Mouse (Mus musculus): ENCODE measurements around the gene Saxo1.

Gene Saxo1

DNA sequence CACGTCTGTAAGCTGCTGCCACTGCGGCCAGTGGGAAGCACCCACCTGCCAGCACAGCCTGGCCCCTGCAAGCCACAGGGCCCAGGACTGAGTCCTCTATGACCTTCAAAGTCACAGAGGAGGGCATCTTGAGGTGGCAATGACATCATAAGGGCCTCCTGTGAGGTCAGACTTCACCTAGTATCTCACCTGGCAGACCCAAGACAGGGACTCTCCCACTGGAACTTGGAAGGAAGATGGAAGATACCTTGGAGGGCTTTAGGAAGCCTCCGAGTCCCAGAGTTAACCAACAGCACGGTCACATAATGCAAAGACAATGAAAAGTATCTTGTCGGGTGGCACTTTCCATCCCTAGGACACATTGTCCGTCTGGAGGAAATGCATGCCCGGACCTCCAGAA lies at the start of gene Saxo1:
TSS of gene Saxo1 (minus strand) at position 101 of the 400 bp plus-strand sequence.
- DNase-seq (ENCODE audit: low read depth, low spot score) = no peak

GRCm38 (mm10) chr4:86591304-86591703 lies 33.2 kb upstream of the Saxo1 start:
- DNase-seq (ENCODE audit: low read depth, low spot score) = no peak

GRCm38 (mm10) chr4:86588236-86588635 lies 30.1 kb upstream of the Saxo1 start:
- no peak for DNase-seq (ENCODE audit: low read depth, low spot score)

GRCm38 (mm10) chr4:86580591-86580990 lies 22.5 kb upstream of the Saxo1 start:
- no peak for DNase-seq (ENCODE audit: low read depth, low spot score)

- no peak for DNase-seq (ENCODE audit: low read depth, low spot score)
Measured at GRCm38 (mm10) chr4:86580056-86580455, 21.9 kb upstream of the Saxo1 start.

GRCm38 (mm10) chr4:86576630-86577225 lies 18.6 kb upstream of the Saxo1 start:
- DNase-seq (ENCODE audit: low read depth, low spot score) = no peak

DNA sequence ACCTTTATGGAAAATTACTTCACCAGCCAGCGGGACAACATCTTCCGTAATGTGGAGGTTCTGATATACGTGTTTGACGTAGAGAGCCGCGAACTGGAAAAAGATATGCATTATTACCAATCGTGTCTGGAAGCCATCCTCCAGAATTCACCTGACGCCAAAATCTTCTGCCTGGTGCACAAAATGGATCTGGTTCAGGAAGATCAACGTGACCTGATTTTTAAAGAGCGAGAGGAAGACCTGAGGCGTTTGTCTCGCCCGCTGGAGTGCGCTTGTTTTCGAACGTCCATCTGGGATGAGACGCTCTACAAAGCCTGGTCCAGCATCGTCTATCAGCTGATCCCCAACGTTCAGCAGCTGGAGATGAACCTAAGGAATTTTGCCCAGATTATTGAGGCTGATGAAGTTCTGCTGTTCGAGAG lies 18.0 kb upstream of the Saxo1 start:
- peak; percentile 28 for DNase-seq (ENCODE audit: low read depth, low spot score)

GRCm38 (mm10) chr4:86575283-86575983 lies 17.3 kb upstream of the Saxo1 start, which contains the start of gene Rraga:
Gene Rraga (plus strand): TSS chr4:86575668.
- DNase-seq (ENCODE audit: low read depth, low spot score) = peak; percentile 83

DNA sequence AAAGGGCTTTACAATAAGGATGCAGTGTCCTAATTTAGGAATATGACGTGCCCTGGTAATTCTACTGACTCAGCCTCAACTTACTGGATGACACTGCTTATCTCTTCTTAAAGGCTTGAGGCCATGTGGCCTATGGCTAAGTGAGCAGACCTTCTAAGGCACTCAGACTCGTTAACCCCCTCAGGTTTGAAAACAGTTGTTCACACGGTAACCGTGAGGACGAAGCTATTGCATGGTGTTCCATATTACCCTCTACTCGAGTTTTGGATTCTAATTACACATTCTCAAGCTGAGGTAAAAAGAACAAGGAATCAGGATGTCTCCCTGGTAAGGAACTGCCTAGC lies 16.8 kb upstream of the Saxo1 start:
- DNase-seq (ENCODE audit: low read depth, low spot score) = no peak

DNA sequence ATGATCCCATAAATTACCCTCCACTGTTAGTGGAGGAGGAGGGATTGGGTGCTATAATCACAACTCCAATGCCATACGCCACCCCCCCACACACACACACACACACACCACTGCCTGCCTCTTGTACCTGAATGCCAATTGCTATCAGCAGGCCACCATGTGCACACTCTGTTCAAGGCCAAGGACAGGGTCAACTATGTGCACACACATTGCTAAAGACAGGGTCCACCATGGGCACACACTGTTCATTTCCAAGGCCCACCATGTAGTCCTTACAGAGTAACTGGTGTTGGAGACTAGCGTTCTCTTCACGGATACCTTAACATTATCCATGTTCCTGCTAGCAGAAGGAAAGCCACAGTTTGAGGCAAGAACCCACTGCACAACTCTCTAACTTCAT lies 2.9 kb upstream of the Saxo1 start:
- DNase-seq (ENCODE audit: low read depth, low spot score) = no peak

DNA sequence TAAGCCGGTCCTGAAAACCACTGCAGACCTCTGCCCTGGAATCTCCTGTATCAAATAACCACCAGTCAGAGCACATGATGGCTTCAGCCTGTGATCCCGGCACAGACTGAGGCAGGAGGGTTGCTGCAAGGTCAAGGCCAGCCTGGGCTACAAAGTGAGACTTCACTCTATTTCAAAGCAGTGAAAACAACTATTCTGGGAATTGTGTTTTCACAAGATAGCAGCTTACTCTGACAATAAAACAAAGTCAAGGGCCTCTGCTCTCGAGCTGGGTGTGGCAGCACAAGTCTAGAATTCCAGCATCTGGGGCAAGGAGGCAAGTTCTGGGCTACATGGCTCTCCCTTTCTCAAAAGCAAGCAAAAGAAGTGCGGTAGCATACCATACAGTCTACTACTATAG lies 878 bp upstream of the Saxo1 start:
- DNase-seq (ENCODE audit: low read depth, low spot score) = no peak

GRCm38 (mm10) chr4:86557371-86557770 lies 757 bp downstream of the Saxo1 start:
- no peak for DNase-seq (ENCODE audit: low read depth, low spot score)

DNA sequence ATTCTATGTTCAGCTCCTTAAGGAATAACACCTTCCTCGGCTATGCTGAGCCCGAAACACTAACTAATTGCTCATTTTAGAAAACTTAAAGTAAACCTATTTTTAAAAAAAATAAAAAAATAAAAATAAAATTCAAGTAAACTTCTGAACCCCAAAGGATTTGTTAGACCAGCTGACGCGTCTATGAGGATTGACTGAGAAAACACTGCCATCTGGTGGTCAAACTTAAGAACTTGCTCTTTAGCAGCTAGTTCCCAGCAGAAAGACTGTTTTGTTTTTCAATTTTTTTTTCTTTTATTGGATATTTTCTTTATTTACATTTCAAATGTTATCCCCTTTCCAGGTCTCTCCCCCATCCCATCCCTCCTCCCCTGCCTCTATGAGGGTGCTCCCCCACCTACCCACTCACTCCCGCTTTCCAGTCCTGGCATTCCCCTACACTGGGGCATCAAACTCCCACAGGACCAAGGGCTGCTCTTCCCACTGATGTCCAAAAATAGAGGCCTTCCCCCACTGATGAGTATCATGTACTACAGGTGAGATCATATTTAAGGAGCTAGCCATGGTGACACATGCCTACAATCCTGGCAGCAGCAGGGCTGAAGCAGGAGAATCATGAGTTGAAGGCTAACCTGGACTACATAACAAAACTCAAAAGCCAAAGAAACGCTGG lies 3.0 kb downstream of the Saxo1 start:
- DNase-seq (ENCODE audit: low read depth, low spot score) = peak; percentile 48

GRCm38 (mm10) chr4:86548332-86548731 lies 9.8 kb downstream of the Saxo1 start:
- no peak for DNase-seq (ENCODE audit: low read depth, low spot score)

GRCm38 (mm10) chr4:86545615-86546014 lies 12.5 kb downstream of the Saxo1 start:
- DNase-seq (ENCODE audit: low read depth, low spot score) = no peak

DNA sequence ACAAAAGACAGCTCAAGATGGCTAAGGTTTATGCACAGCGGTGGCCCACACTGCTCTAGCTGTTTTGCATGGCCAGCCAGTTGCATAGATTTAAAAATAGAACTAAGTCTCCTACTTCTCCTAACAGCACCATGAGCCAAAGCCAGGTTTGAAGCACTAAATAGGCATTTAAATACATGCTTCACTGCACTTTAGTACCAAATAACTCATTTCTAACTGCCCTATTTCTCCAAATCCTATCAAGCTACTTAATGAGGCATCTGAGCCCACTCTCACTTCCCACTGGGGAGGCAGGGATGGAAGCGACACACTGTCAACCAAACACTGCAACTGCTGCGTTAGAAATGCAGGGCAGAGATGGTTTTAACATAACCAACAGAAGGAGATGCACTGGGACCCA lies 14.1 kb downstream of the Saxo1 start:
- DNase-seq (ENCODE audit: low read depth, low spot score) = no peak

- no peak for DNase-seq (ENCODE audit: low read depth, low spot score)
Measured at GRCm38 (mm10) chr4:86541573-86541972, 16.6 kb downstream of the Saxo1 start.

DNA sequence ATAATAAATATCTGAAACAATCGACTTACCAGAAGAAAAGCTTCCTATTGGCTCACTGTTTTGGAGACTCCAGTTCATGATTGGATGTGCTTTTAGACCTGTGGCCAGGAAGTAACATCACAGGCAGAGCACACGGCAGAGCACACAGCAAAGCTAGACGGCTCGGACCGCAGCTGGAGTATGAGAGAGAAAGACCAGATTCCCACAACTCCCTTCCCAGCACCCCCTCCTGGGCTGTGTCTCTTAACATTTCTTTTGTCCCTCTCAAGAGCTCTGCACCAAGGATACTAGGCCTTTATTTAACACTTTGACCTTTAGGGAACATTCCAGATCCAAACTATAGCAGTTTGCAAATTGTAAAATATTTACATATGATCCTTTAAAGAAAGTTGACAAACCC lies 19.2 kb downstream of the Saxo1 start:
- no peak for DNase-seq (ENCODE audit: low read depth, low spot score)

GRCm38 (mm10) chr4:86537972-86538371 lies 20.2 kb downstream of the Saxo1 start:
- DNase-seq (ENCODE audit: low read depth, low spot score) = no peak

DNA sequence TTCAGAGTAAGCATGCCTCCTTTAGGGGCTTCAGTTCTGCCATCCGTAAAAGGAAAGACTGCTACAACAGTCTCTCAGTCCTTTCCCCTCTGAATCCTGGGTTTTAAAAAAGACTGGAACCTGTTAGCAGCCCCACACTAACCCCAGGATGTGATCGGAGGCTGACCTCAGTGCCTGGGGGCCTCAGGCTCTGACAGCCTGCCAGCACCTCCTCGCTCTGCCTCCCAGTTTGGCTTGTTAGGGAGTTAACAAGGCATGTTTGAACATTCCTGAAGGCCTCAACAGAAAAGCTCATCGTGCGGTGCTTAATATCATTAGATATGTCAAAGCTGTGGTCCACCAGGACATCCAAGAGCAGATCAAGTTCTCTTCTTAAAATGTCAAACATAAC lies 24.0 kb downstream of the Saxo1 start:
- DNase-seq (ENCODE audit: low read depth, low spot score) = no peak

DNA sequence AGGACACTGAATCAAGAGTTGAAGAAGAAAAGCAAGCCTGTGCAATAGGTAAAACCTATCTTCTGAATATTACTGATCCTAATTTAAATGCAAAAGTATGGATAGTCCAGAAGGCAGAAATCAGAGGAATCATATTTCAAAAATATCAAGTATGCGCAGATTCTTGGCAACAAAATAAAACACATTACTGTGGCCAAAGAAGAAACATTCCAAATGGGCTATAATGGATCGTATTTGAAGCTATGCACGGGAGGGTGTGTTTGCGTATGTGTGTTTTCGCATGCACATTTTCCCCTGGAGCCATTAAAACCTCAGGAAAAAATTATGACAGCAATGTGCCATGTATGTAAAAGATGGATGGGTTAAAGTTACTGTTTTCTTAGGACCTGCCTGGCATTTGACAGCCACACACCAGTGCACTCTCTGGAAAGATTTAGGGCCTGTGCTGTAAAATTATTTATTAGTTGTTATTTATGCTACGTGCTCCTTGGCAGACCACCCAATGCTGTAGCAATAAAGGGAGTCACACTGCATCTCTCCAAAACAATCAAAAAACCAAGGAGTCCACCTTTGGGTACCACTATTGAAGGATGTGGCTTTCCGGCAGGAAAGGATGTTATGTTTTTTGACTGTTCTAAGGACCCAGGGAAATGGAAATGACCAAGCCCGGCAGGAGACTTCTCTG lies 24.6 kb downstream of the Saxo1 start:
- no peak for DNase-seq (ENCODE audit: low read depth, low spot score)

GRCm38 (mm10) chr4:86529161-86529560 lies 29.0 kb downstream of the Saxo1 start:
- DNase-seq (ENCODE audit: low read depth, low spot score) = no peak
